Mouse (Mus musculus) neural tube, embryonic 11.5 days (tissue): ENCODE results near the gene Esr1. TPM values are rescaled to one million over a fixed set of nuclear protein-coding genes. Genes with fewer than 3 reads are reported as not detected.

Experiments
- polyA plus RNA-seq: library from polyadenylated mRNA; unstranded; fragments of >200 nt; fragmentation: Nextera tagmentation; extraction: Ambion mirVana; gene quantifications from 2 replicates; pipeline ENCODE4 v1.2.1, GENCODE M21; 2014

Gene Esr1
- polyA plus RNA-seq, 1 experiment from 2014 or later = 0.08 TPM

Other genes starting within 250 kb of the Esr1 start
- gene Zbtb2, start 223.5 kb upstream of the Esr1 start, polyA plus RNA-seq = 20.3 and 22.3 TPM in 2 replicates
- 47.6 and 49.7 TPM in 2 replicates for gene Rmnd1, start 179.2 kb upstream of the Esr1 start, polyA plus RNA-seq
- gene Armt1, start 179.1 kb upstream of the Esr1 start, polyA plus RNA-seq = 26.3 and 27.2 TPM in 2 replicates
- gene Ccdc170, start 129.1 kb upstream of the Esr1 start, polyA plus RNA-seq = 0.19 TPM in 1 of 2 replicates, not detected in the other